Mouse (Mus musculus): ENCODE data around the gene Itga2b.

DNA sequence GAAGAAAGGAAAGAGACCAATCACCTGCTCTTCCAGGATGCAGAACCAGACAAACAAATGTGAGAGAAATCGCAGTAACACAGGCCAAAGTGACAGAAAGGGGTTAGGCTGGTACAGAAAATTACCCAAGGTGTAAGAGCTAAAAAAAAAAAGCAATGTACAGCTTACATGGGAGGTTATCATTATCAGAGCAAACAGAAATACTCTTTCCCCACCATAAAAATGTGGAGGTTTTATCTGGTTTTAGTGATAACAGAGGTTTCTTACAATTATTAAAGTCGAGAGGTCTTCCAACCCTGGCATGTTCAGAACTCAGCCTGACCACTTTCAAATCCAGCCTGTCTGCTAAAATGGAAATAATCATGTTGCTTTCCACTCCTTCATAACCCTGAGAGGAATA lies 18.0 kb upstream of the Itga2b start:
- no peak for TF ChIP-seq POLR2A (IDR thresholded peaks at IDR 0.05; ENCODE audit: low read depth, low read length)
- no peak for TF ChIP-seq CTCF (conservative IDR thresholded peaks at IDR 0.05; ENCODE audit: insufficient read depth, insufficient read length, low read depth, low read length)
